Mouse (Mus musculus) retina, embryonic 14.5 days (tissue): ENCODE data around the gene Snorc.

ENCODE experiments used
- DNase-seq: peaks from one replicate; pipeline ENCODE4 v3.0.0-alpha.2; 2015; ENCODE audit warnings: low spot score

Snorc gene

GRCm38 (mm10) chr1:87510166-87510691, 40.2 kb downstream of the Snorc start:
- peak; percentile 74 for DNase-seq

- DNase-seq, result no peak
Observed at GRCm38 (mm10) chr1:87510845-87511244, 40.8 kb downstream of the Snorc start.

DNA sequence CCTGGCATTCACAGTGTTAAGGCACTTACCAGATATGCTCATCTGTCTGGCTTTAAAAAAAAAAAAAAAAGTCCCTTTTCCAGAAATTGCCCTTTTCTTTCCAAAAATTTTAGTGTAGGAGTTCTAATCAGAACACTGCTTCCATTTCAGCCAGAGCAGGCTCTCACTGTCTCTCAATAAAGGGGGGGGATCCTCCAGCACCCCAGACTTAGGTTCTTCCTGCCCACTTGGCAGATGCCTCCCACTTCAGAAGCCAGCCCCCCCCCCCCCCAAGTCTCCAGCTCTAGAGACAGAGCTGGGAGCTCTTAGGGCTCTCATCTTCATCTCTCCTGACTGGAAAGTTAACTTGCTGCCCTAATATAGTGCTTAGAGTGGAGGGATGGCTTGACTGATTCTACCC, 50.4 kb downstream of the Snorc start:
- DNase-seq, result no peak

DNA sequence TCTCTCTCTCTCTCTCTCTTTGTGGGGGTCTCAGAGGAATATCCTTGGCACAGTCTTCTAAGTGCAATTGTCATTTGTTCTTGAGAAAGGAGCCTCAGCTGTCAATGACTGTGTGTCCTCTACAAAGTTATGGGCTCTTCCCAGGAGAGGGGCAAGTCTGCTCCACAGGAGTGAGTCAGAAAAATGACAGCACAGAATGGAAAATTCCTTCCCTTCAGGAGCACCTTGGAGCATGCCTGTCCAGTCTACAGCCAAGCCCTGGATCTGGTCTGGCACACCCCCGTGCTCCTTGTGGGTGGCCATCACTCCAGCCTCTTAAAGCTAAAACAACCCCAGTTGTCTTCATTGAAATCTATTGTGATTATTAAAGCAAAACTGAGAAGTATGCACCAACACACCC, 51.5 kb downstream of the Snorc start:
- DNase-seq, result no peak

DNA sequence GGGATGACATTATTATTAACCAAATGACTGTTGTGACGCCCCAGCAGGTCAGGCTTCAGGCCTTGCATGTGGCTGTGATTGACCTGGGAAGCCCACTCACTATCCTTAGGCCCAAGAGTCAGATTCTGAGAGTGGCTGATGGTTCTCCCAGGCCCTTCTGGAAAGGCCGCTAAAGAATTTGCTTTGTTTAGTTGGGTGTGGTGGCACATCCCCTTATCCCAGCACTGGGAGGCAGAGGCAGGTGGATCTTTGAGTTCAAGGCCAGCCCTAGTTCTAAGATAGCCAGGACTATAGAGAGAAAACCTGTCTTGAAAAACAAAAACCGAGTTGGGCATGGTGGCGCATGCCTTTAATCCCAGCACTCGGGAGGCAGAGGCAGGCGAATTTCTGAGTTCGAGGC, 55.0 kb downstream of the Snorc start:
- no peak for DNase-seq
